8 mouse cellular contexts compared by ENCODE assay signal in genomic region chr15:80083276-80083731, GRCm38 (mm10). TPM values are rescaled to one million over a fixed set of nuclear protein-coding genes. Genes with fewer than 3 reads are reported as not detected.
DNase-seq lines count a peak whose midpoint lies in the region; ATAC-seq and TF ChIP-seq lines count a peak whose summit lies in the region.

No protein-coding gene starts in this region.

- no peaks in the 10 kb centered on the region for H3K27me3 ChIP-seq in C2C12 (ENCODE audit: control insufficient read depth, insufficient read depth, insufficient read length)
- no peaks in the 10 kb centered on the region for H3K27me3 ChIP-seq in erythroblast, embryonic 14.5 days (ENCODE audit: control insufficient read depth)
- no peaks in the 10 kb centered on the region for H3K27me3 ChIP-seq in heart, embryonic 12.5 days (replicated peaks)
- H3K27me3 ChIP-seq in kidney, postnatal 0 days (ENCODE audit: insufficient read depth, low read length): no peaks in the 10 kb centered on the region
- no peaks in the 10 kb centered on the region for H3K27me3 ChIP-seq in liver, embryonic 11.5 days (replicated peaks; ENCODE audit: control insufficient read depth, insufficient read depth, low read length)
- H3K27me3 ChIP-seq in stomach, embryonic 14.5 days (ENCODE audit: control insufficient read depth, insufficient read depth, low read length): no peaks in the 10 kb centered on the region

- H3K27ac ChIP-seq in heart, embryonic 12.5 days (ENCODE audit: poor library complexity, severe bottlenecking): peak overlapping the region; percentile 91
- H3K27ac ChIP-seq in kidney, postnatal 0 days: peak overlapping the region; percentile 88
- H3K27ac ChIP-seq in liver, embryonic 11.5 days (ENCODE audit: low read depth, low read length): peak overlapping the region; percentile 99
- H3K27ac ChIP-seq in stomach, embryonic 14.5 days (ENCODE audit: low read length): peak overlapping the region; percentile 89

- peak overlapping the region; percentile 86 for H3ac ChIP-seq in C2C12 (ENCODE audit: control insufficient read depth, insufficient read length, low read depth)

- peaks cover 7% of the 10 kb centered on the region for H3K9me3 ChIP-seq in erythroblast, embryonic 14.5 days (ENCODE audit: control insufficient read depth, low read length)
- no peaks in the 10 kb centered on the region for H3K9me3 ChIP-seq in heart, embryonic 12.5 days (replicated peaks)
- H3K9me3 ChIP-seq in kidney, postnatal 0 days (replicated peaks; ENCODE audit: low read length): no peaks in the 10 kb centered on the region
- H3K9me3 ChIP-seq in liver, embryonic 11.5 days (ENCODE audit: control insufficient read depth, low read length): peaks cover 4% of the 10 kb centered on the region
- H3K9me3 ChIP-seq in stomach, embryonic 14.5 days (ENCODE audit: control insufficient read depth, low read depth, low read length): no peaks in the 10 kb centered on the region

- peak overlapping the region; percentile 71 for H3K4me2 ChIP-seq in heart, embryonic 12.5 days
- H3K4me2 ChIP-seq in kidney, postnatal 0 days (ENCODE audit: low read length): peak overlapping the region; percentile 84
- peak overlapping the region; percentile 96 for H3K4me2 ChIP-seq in liver, embryonic 11.5 days
- H3K4me2 ChIP-seq in stomach, embryonic 14.5 days (replicated peaks; ENCODE audit: low read depth, low read length): peak overlapping the region; percentile 54

- no peak for TF ChIP-seq CTCF in C2C12 (IDR thresholded peaks at IDR 0.05; ENCODE audit: control insufficient read depth, insufficient read depth, insufficient read length)
- TF ChIP-seq CTCF in brain, embryonic 14.5 days (IDR thresholded peaks at IDR 0.05; ENCODE audit: borderline replicate concordance, extremely low read depth, insufficient read depth, insufficient read length): no peak
- TF ChIP-seq CTCF in kidney, postnatal 0 days (IDR thresholded peaks at IDR 0.05; ENCODE audit: low read depth): peak; percentile 40; the same call in 1 of the 2 replicates

- peaks cover 45% of the 10 kb centered on the region for H3K79me3 ChIP-seq in C2C12 (ENCODE audit: low read depth)

- TF ChIP-seq POLR2A in brain, embryonic 14.5 days (IDR thresholded peaks at IDR 0.05; ENCODE audit: borderline replicate concordance, extremely low read depth, insufficient read depth, insufficient read length, poor library complexity, severe bottlenecking): peak; percentile 97; the same call in 1 of the 2 replicates

- peak overlapping the region; percentile 100 for H3K4me3 ChIP-seq in C2C12 (ENCODE audit: insufficient read depth, poor library complexity, severe bottlenecking)
- H3K4me3 ChIP-seq in erythroblast, embryonic 14.5 days (replicated peaks): peak overlapping the region; percentile 100
- H3K4me3 ChIP-seq in heart, embryonic 12.5 days: peak overlapping the region; percentile 89
- H3K4me3 ChIP-seq in kidney, postnatal 0 days (replicated peaks; ENCODE audit: low read depth, low read length): peak overlapping the region; percentile 73
- H3K4me3 ChIP-seq in liver, embryonic 11.5 days (ENCODE audit: low read depth, low read length): peak overlapping the region; percentile 85
- peak overlapping the region; percentile 57 for H3K4me3 ChIP-seq in stomach, embryonic 14.5 days (ENCODE audit: low read depth, low read length)

- peak overlapping the region; percentile 98 for H3K9ac ChIP-seq in heart, embryonic 12.5 days
- H3K9ac ChIP-seq in kidney, postnatal 0 days (ENCODE audit: low read depth, low read length): peak overlapping the region; percentile 81
- H3K9ac ChIP-seq in liver, embryonic 11.5 days (ENCODE audit: low read depth, low read length): peak overlapping the region; percentile 99
- peak overlapping the region; percentile 64 for H3K9ac ChIP-seq in stomach, embryonic 14.5 days (replicated peaks; ENCODE audit: low read depth, low read length)

- H3K79me2 ChIP-seq in C2C12 (ENCODE audit: control insufficient read depth, insufficient read depth): peaks cover 50% of the 10 kb centered on the region

- peaks cover 44% of the 10 kb centered on the region for H3K36me3 ChIP-seq in C2C12 (ENCODE audit: control insufficient read depth, insufficient read depth)
- peaks cover 56% of the 10 kb centered on the region for H3K36me3 ChIP-seq in erythroblast, embryonic 14.5 days (ENCODE audit: control insufficient read depth)
- peaks cover 39% of the 10 kb centered on the region for H3K36me3 ChIP-seq in heart, embryonic 12.5 days
- peaks cover 25% of the 10 kb centered on the region for H3K36me3 ChIP-seq in kidney, postnatal 0 days (ENCODE audit: insufficient read depth, low read length)
- H3K36me3 ChIP-seq in liver, embryonic 11.5 days (ENCODE audit: control insufficient read depth, insufficient read depth, low read length): peaks cover 41% of the 10 kb centered on the region
- H3K36me3 ChIP-seq in stomach, embryonic 14.5 days (ENCODE audit: control insufficient read depth, insufficient read depth, low read length): peaks cover 41% of the 10 kb centered on the region

- under 1% methylated on average over 30 of the region's 30 CpGs for WGBS in heart, embryonic 12.5 days
- WGBS in kidney, postnatal 0 days: under 1% methylated on average over 30 of the region's 30 CpGs
- under 1% methylated on average over 30 of the region's 30 CpGs for WGBS in liver, embryonic 11.5 days
- under 1% methylated on average over 30 of the region's 30 CpGs for WGBS in stomach, embryonic 14.5 days

- ATAC-seq in heart, embryonic 12.5 days (ENCODE audit: insufficient number of reproducible peaks, low FRiP score): peak; percentile 95
- ATAC-seq in kidney, postnatal 0 days (replicated peaks; ENCODE audit: low FRiP score, low read depth): peak; percentile 94
- ATAC-seq in liver, embryonic 11.5 days (replicated peaks; ENCODE audit: low FRiP score): peak; percentile 87
- ATAC-seq in stomach, embryonic 14.5 days (ENCODE audit: insufficient number of reproducible peaks, insufficient read depth, low FRiP score, low read depth): peak; percentile 95

- peak; percentile 100 for DNase-seq in brain, embryonic 14.5 days (ENCODE audit: low read depth)
- DNase-seq in kidney, postnatal 0 days (ENCODE audit: low spot score): peak; percentile 99
- peak; percentile 96 for DNase-seq in liver, embryonic 11.5 days (ENCODE audit: low spot score)
- peak; percentile 100 for DNase-seq in naive thymus-derived CD4-positive, alpha-beta T cell, adult 2 months (ENCODE audit: low read depth)

- H3K4me1 ChIP-seq in erythroblast, embryonic 14.5 days (ENCODE audit: control insufficient read depth): peaks cover 74% of the 10 kb centered on the region
- H3K4me1 ChIP-seq in heart, embryonic 12.5 days (replicated peaks): peaks cover 30% of the 10 kb centered on the region
- peaks cover 6% of the 10 kb centered on the region; the same call in 1 of the 2 replicates for H3K4me1 ChIP-seq in kidney, postnatal 0 days (replicated peaks; ENCODE audit: insufficient read depth, low read length)
- peaks cover 28% of the 10 kb centered on the region for H3K4me1 ChIP-seq in liver, embryonic 11.5 days (replicated peaks; ENCODE audit: control insufficient read depth, insufficient read depth, low read length)
- H3K4me1 ChIP-seq in stomach, embryonic 14.5 days (ENCODE audit: control insufficient read depth, insufficient read depth, low read length): peaks cover 17% of the 10 kb centered on the region; the same call in 1 of the 2 replicates

TF ChIP-seq in C2C12, 6 proteins besides CTCF, POLR2A, EP300 and RAD21:
- no peak for TF ChIP-seq FOSL1 (IDR thresholded peaks at IDR 0.05; ENCODE audit: insufficient read depth, low read length, poor library complexity, severe bottlenecking)
- TF ChIP-seq MAX (IDR thresholded peaks at IDR 0.05): peak; percentile 98
- TF ChIP-seq MYOD1 (IDR thresholded peaks at IDR 0.05; ENCODE audit: control insufficient read depth, insufficient read length, low read depth): no peak
- peak; percentile 83 for TF ChIP-seq CEBPB (IDR thresholded peaks at IDR 0.05; ENCODE audit: low read depth)
- no peak for TF ChIP-seq MYOG (IDR thresholded peaks at IDR 0.05; ENCODE audit: control insufficient read depth, extremely low read depth, insufficient read length)

RNA-seq across cellular contexts. Expression of gene Syngr1, which starts 7.8 kb away (rescaled TPM):
- 7.9 TPM for polyA plus RNA-seq in C2C12 (2012; fragmentation: generic; extraction: Trizol)
- 64.7 and 75.5 TPM in 2 replicates for polyA plus RNA-seq in brain, embryonic 14.5 days (2012; rRNA removed)
- polyA plus RNA-seq in erythroblast, embryonic 14.5 days (2012): 0.41 and 1.5 TPM in 2 replicates
- 17.2 and 19.0 TPM in 2 replicates for polyA plus RNA-seq in heart, embryonic 12.5 days (2016; fragmentation: Nextera tagmentation; extraction: Ambion mirVana)
- 21.8 and 24.1 TPM in 2 replicates for polyA plus RNA-seq in kidney, postnatal 0 days (2015; fragmentation: Nextera tagmentation; extraction: Ambion mirVana)
- polyA plus RNA-seq in liver, embryonic 11.5 days (2014; fragmentation: Nextera tagmentation; extraction: Ambion mirVana): 32.2 and 38.6 TPM in 2 replicates
- 32.3 and 38.8 TPM in 2 replicates for polyA plus RNA-seq in stomach, embryonic 14.5 days (2014; fragmentation: Nextera tagmentation; extraction: Ambion mirVana)

RNA-seq across cellular contexts. Expression of gene Rpl3, which starts 8.4 kb away (rescaled TPM):
- polyA plus RNA-seq in C2C12 (2012; fragmentation: generic; extraction: Trizol): 1,181 TPM
- polyA plus RNA-seq in brain, embryonic 14.5 days (2012; rRNA removed): 770 and 873 TPM in 2 replicates
- 12.0 and 25.2 TPM in 2 replicates for polyA plus RNA-seq in erythroblast, embryonic 14.5 days (2012)
- polyA plus RNA-seq in heart, embryonic 12.5 days (2016; fragmentation: Nextera tagmentation; extraction: Ambion mirVana): 601 and 631 TPM in 2 replicates
- polyA plus RNA-seq in kidney, postnatal 0 days (2015; fragmentation: Nextera tagmentation; extraction: Ambion mirVana): 970 and 975 TPM in 2 replicates
- 1,449 and 1,469 TPM in 2 replicates for polyA plus RNA-seq in liver, embryonic 11.5 days (2014; fragmentation: Nextera tagmentation; extraction: Ambion mirVana)
- polyA plus RNA-seq in stomach, embryonic 14.5 days (2014; fragmentation: Nextera tagmentation; extraction: Ambion mirVana): 1,379 and 1,439 TPM in 2 replicates

RNA-seq across cellular contexts. Expression of gene Tab1, which starts 49.6 kb away (rescaled TPM):
- 30.2 TPM for polyA plus RNA-seq in C2C12 (2012; fragmentation: generic; extraction: Trizol)
- polyA plus RNA-seq in brain, embryonic 14.5 days (2012; rRNA removed): 49.3 and 55.3 TPM in 2 replicates
- 2.2 and 3.3 TPM in 2 replicates for polyA plus RNA-seq in erythroblast, embryonic 14.5 days (2012)
- 30.5 TPM in 2 replicates for polyA plus RNA-seq in heart, embryonic 12.5 days (2016; fragmentation: Nextera tagmentation; extraction: Ambion mirVana)
- polyA plus RNA-seq in kidney, postnatal 0 days (2015; fragmentation: Nextera tagmentation; extraction: Ambion mirVana): 27.7 and 31.8 TPM in 2 replicates
- 25.9 and 28.7 TPM in 2 replicates for polyA plus RNA-seq in liver, embryonic 11.5 days (2014; fragmentation: Nextera tagmentation; extraction: Ambion mirVana)
- 32.2 and 34.9 TPM in 2 replicates for polyA plus RNA-seq in stomach, embryonic 14.5 days (2014; fragmentation: Nextera tagmentation; extraction: Ambion mirVana)

Comparison
In these comparisons a context has a peak if more than half of its experiments do, and no peak if none do; other contexts are left out.
1. Peak in every context shown above with its lines: DNase-seq, ATAC-seq, H3K4me3 ChIP-seq and H3K27ac ChIP-seq.
2. RNA of gene Rpl3, which starts 8.4 kb away (polyA plus RNA-seq): 1,449 to 1,469 TPM in liver, embryonic 11.5 days, 1,379 to 1,439 TPM in stomach, embryonic 14.5 days, 1,181 TPM in C2C12 (single experiment), 970 to 975 TPM in kidney, postnatal 0 days, 770 to 873 TPM in brain, embryonic 14.5 days and 601 to 631 TPM in heart, embryonic 12.5 days; 12.0 to 25.2 TPM in erythroblast, embryonic 14.5 days; every median in the first group is over 10 times any median in the second.